Mouse (Mus musculus) liver, adult 2 months (tissue): Measurements from ENCODE around the gene Fam24b.

Experiments
- CTCF ChIP-seq: fragments of 200-500 bp; IDR thresholded peaks from 2 replicates; pipeline ENCODE4 v1.5.1; 2011; ENCODE audit warnings: low read depth, low read length, control low read depth
- POLR2A ChIP-seq: fragments of 200-500 bp; IDR thresholded peaks from 2 replicates; pipeline ENCODE4 v1.6.1; 2011; ENCODE audit warnings: low read length, control low read depth; ENCODE audit not compliant: insufficient read depth; ENCODE audit errors: extremely low read depth

DNA sequence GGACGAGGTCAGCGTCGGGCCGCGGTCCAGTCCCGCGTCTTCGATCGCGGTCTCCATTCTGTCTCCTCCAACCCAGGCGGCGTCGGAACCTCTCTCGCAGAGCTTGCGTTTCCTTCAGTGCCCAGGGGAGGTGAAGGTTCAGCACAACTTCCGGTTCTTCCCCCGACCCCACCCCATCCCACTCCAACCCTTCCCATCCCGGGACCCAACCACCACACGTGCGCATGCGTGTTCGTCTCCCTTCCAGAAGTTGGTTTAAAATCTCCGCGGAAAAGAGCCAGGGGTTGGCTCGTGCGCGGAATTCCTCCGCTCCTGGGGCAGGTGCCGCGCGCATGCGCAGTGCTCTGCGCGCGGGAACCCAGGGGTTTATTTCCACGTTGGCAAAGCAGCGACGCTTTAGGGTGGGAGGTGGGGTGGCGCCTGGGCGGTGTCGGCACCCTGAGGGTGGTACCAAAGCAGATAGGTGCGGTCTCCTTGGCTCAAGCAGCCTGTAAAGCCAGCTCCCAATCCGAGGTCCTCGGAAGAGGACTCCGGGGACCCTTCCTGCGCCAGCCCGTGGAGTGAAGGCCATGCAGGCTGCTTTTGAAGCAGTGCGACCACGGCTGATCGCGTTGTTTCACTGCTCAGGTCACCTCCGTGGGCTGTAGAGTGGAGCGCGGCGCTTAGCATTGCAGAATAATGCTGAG is 33.4 kb upstream of the Fam24b start, which contains the start of gene 2310057M21Rik:
- no peak for TF ChIP-seq CTCF
- TF ChIP-seq POLR2A: 0 out of 2 replicates have a peak, but pooled peaks have one; percentile 32
